Mouse (Mus musculus) heart, embryonic 13.5 days (tissue): ENCODE measurements around the gene Gtpbp3. TPM values are rescaled to one million over a fixed set of nuclear protein-coding genes. Genes with fewer than 3 reads are reported as not detected.

ENCODE experiments used
- ATAC-seq: fragments of 200-750 bp; cut with Nextera tagmentation; 2 replicates; pipeline ENCODE4 v1.8.0; 2017; ENCODE audit warnings: moderate TSS enrichment; ENCODE audit not compliant: insufficient number of reproducible peaks, low FRiP score, low TSS enrichment; ENCODE audit errors: extremely low read depth
- H3K27ac ChIP-seq: fragments of 300-500 bp; sonication (generic); replicated peaks from 2 replicates; pipeline ENCODE4 v1.5.1; 2015; ENCODE audit warnings: moderate library complexity, mild to moderate bottlenecking, inconsistent platforms
- H3K27me3 ChIP-seq: fragments of 300-500 bp; sonication (generic); replicated peaks from 2 replicates; pipeline ENCODE4 v1.6.1; 2015; ENCODE audit warnings: mild to moderate bottlenecking, inconsistent platforms
- H3K36me3 ChIP-seq: fragments of 300-500 bp; sonication (generic); 2 replicates; pipeline ENCODE4 v1.6.1; 2015; ENCODE audit warnings: mild to moderate bottlenecking, inconsistent platforms
- H3K4me1 ChIP-seq: fragments of 300-500 bp; sonication (generic); 2 replicates; pipeline ENCODE4 v1.6.1; 2015; ENCODE audit warnings: inconsistent platforms
- H3K4me2 ChIP-seq: fragments of 300-500 bp; sonication (generic); 2 replicates; pipeline ENCODE4 v1.6.1; 2015; ENCODE audit warnings: inconsistent platforms, mild to moderate bottlenecking, moderate library complexity
- H3K4me3 ChIP-seq: fragments of 300-500 bp; sonication (generic); 2 replicates; pipeline ENCODE4 v1.5.1; 2015; ENCODE audit warnings: moderate library complexity, mild to moderate bottlenecking, inconsistent platforms
- H3K9ac ChIP-seq: fragments of 300-500 bp; sonication (generic); 2 replicates; pipeline ENCODE4 v1.6.1; 2015; ENCODE audit warnings: inconsistent platforms, mild to moderate bottlenecking, moderate library complexity
- H3K9me3 ChIP-seq: fragments of 300-500 bp; sonication (generic); 2 replicates; pipeline ENCODE4 v1.6.1; 2016; ENCODE audit warnings: inconsistent platforms
- WGBS: fragments of 180-500 bp; shearing (Covaris S2); methylation state at CpG from one replicate; pipeline ENCODE4 v1.1.7; 2015; ENCODE audit warnings: mixed read lengths; 5-methylcytosine and 5-hydroxymethylcytosine counted together
- polyA plus RNA-seq: library from polyadenylated mRNA; unstranded; fragments of >200 nt; fragmentation: Nextera tagmentation; extraction: Ambion mirVana; gene quantifications from 2 replicates; pipeline ENCODE4 v1.2.1, GENCODE M21; 2015

The Gtpbp3 gene
- polyA plus RNA-seq, 1 experiment from 2014 or later = 12.6 TPM

DNA sequence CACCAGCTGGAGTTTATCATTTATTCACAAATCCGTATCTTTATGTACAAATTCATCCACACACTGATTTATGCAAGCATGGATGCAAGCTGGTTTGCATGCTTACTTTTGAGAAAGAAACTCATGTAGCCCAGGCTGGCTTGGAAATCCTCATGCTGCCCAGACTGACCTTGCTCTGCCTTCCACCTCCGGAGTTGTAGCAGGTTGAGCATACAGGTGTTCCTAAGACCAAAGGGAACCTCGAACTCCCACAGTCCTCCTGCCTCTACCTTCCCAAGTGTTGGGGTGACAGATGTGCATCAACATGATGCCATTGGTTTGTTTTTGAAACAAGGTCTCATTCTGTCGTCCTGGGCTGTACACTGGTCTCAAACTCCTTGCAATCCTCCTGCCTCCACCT lies 25.7 kb upstream of the Gtpbp3 start:
- H3K4me2 ChIP-seq = peak overlapping the region; percentile 95
- peaks cover 57% of the 10 kb centered on the region for H3K36me3 ChIP-seq
- H3K27ac ChIP-seq = no peak overlapping the region
- ATAC-seq = no peak
- H3K9me3 ChIP-seq = no peaks in the 10 kb centered on the region
- 66% methylated on average over 4 of the region's 4 CpGs for WGBS
- H3K4me3 ChIP-seq = peak overlapping the region; percentile 69
- H3K4me1 ChIP-seq = peaks cover 36% of the 10 kb centered on the region
- H3K27me3 ChIP-seq = peaks cover 17% of the 10 kb centered on the region
- peak overlapping the region; percentile 86 for H3K9ac ChIP-seq

- no peak for ATAC-seq
Observed at GRCm38 (mm10) chr8:71462786-71463185, 25.1 kb upstream of the Gtpbp3 start.

DNA sequence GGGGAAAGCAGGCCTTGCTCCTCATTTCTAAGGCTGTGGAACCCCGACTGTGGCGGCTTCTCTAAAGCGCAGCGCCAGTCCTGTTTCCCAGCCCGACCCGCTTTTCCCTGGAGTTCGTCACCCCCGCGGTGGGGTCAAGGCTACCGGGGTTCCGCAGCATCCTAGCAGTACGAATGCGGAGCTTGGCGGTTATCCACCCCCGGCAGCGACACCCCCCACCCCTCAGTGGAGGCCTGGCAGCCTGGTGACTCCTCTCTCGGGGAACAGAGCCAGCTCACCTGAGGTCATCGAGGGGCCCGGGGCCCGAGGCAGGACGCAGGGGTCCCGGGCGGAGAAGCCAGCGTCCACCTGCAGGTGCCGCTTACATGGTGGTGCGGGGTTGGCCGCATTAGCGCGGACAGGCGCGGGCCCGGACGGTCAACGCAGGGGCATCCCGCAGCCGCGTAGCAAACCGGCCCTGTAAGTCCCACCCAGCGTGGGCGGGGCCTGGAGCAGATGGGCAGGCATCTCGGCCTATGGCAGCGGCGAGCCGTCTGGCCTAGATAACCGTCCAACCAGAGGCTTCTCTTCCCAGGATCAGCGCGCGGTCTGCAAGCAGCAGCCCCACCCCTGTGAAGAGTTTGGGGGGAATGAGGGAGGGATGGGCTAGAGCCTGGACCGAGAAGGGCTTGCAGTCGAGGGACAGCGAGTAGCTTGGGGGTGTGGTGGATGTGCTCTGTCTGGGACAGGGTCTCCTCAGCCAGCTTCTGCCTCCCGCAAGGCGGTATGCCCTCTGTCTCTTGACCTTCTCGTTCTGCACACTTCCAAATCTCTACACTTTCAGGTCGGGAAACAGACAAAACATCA lies 24.5 kb upstream of the Gtpbp3 start, which contains the start of gene Abhd8:
TSS of gene Abhd8 (minus strand) at position 468 of the 846 bp plus-strand sequence.
- H3K27ac ChIP-seq = peak within 1 kb of the TSS; percentile 94
- H3K27me3 ChIP-seq = peaks cover 17% of the 10 kb centered on the region
- under 1% methylated on average over 55 of the region's 55 CpGs for WGBS
- ATAC-seq = peak; percentile 79
- H3K9ac ChIP-seq = peak within 1 kb of the TSS; percentile 86
- H3K9me3 ChIP-seq = no peaks in the 10 kb centered on the region
- peaks cover 46% of the 10 kb centered on the region for H3K36me3 ChIP-seq
- H3K4me3 ChIP-seq = peak within 1 kb of the TSS; percentile 69
- H3K4me2 ChIP-seq = peak within 1 kb of the TSS; percentile 95
- peaks cover 37% of the 10 kb centered on the region for H3K4me1 ChIP-seq

More at GRCm38 (mm10) chr8:71462786-71463185, 25.1 kb upstream of the Gtpbp3 start:
- peak overlapping the region; percentile 86 for H3K9ac ChIP-seq
- H3K27me3 ChIP-seq = peaks cover 17% of the 10 kb centered on the region
- 10% methylated on average over 16 of the region's 16 CpGs for WGBS
- H3K4me2 ChIP-seq = peak overlapping the region; percentile 95
- no peaks in the 10 kb centered on the region for H3K9me3 ChIP-seq
- H3K4me1 ChIP-seq = peaks cover 36% of the 10 kb centered on the region
- H3K27ac ChIP-seq = peak overlapping the region; percentile 94
- peak overlapping the region; percentile 69 for H3K4me3 ChIP-seq
- H3K36me3 ChIP-seq = peaks cover 51% of the 10 kb centered on the region

DNA sequence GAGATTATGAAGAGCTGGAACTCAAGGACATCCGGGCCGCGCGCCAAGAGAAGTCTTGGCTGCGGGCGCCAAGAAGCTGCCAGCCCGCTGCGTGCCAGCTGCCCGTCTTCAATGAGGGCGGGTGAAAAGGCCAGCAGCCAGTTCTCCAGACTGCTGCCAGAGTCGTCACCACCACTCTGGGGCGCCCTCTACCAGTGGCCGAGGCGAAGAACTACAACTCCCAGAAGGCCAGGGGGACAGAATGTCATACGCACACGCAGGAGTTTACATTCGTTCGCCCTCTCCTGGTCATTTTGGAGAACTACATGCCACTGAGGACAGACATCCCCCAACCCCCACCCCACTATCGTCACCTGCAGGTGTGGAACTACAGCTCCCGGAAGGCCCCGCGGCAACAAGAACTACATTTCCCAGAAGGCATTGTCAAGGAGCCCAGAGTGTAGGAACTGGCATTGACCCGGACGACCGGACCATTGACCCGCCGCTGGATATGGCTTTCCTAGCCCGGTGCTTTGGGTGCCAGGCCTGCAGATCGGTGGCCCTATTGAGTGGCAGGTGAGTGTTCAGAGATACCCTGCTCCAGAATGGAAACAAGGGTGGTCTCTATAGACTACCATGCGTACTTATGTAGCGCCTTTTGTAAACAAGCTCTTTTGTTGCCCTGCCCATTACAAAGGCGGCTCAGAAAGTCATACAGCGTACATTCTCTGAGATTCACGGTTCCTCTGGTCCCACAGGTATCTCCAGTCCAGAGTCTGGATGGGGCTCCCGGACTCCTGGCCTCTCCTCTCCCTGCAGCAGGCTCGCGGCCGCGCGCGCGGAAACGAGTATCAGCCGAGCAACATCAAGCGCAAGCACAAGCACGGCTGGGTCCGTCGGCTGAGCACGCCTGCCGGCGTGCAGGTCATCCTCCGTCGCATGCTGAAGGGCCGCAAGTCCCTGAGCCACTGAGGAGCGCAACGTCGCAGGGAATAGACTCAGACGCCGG lies 23.1 kb upstream of the Gtpbp3 start, which contains the start of gene Mrpl34:
TSS of gene Mrpl34 (plus strand) at position 447 of the 988 bp plus-strand sequence.
- H3K4me1 ChIP-seq = peaks cover 43% of the 10 kb centered on the region
- no peaks in the 10 kb centered on the region for H3K9me3 ChIP-seq
- peak; percentile 70 for ATAC-seq
- WGBS = under 1% methylated on average over 59 of the region's 59 CpGs
- peak within 1 kb of the TSS; percentile 95 for H3K4me2 ChIP-seq
- peak within 1 kb of the TSS; percentile 69 for H3K4me3 ChIP-seq
- H3K36me3 ChIP-seq = peaks cover 32% of the 10 kb centered on the region
- peak within 1 kb of the TSS; percentile 88 for H3K9ac ChIP-seq
- peak within 1 kb of the TSS; percentile 94 for H3K27ac ChIP-seq
- peaks cover 17% of the 10 kb centered on the region for H3K27me3 ChIP-seq

GRCm38 (mm10) chr8:71465733-71466132 lies 22.2 kb upstream of the Gtpbp3 start:
- Histone ChIP-seq H3K4me3 (peak overlapping the region; percentile 69), H3K9ac (peak overlapping the region; percentile 88), H3K27ac (peak overlapping the region; percentile 90; the same call in 1 of the 2 replicates), H3K27me3 (peaks cover 17% of the 10 kb centered on the region), H3K9me3 (no peaks in the 10 kb centered on the region), H3K36me3 (peaks cover 27% of the 10 kb centered on the region), H3K4me2 (peak overlapping the region; percentile 95), H3K4me1 (peaks cover 52% of the 10 kb centered on the region)
- no peak for ATAC-seq
- WGBS = 63% methylated on average over 8 of the region's 8 CpGs

- H3K9me3 ChIP-seq = no peaks in the 10 kb centered on the region
- H3K4me3 ChIP-seq = no peak overlapping the region
- peaks cover 13% of the 10 kb centered on the region for H3K27me3 ChIP-seq
- peaks cover 52% of the 10 kb centered on the region for H3K4me1 ChIP-seq
- no peak overlapping the region for H3K9ac ChIP-seq
- H3K36me3 ChIP-seq = peaks cover 27% of the 10 kb centered on the region
- H3K4me2 ChIP-seq = peak overlapping the region; percentile 95; the same call in 1 of the 2 replicates
- H3K27ac ChIP-seq = no peak overlapping the region
- no peak for ATAC-seq
- WGBS = 91% methylated on average over 5 of the region's 5 CpGs
Observed at GRCm38 (mm10) chr8:71466198-71466597, 21.7 kb upstream of the Gtpbp3 start.

DNA sequence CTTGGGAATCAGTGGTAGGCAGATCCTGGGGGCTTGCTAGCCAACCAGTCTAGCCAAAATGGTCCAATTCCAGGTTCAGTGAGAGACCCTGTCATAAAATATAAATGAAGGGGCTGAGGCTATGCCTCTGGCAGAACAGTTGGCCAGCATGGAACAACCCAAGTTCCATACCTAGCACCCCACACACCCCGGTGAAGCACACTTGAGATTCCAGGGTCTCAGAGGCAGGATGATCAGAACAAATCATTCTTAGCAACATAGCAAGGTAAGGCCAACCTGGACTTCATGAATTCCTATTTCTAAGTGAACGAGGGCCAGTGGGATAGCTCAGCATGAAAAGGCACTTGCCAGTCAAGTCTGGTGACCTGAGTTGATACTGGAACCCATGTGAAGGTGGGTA lies 20.7 kb upstream of the Gtpbp3 start:
- H3K9ac ChIP-seq = no peak overlapping the region
- WGBS = 89% methylated on average over 2 of the region's 2 CpGs
- H3K4me2 ChIP-seq = no peak overlapping the region
- H3K27ac ChIP-seq = no peak overlapping the region
- peaks cover 30% of the 10 kb centered on the region for H3K36me3 ChIP-seq
- peaks cover 3% of the 10 kb centered on the region; the same call in 1 of the 2 replicates for H3K27me3 ChIP-seq
- no peaks in the 10 kb centered on the region for H3K9me3 ChIP-seq
- H3K4me1 ChIP-seq = peaks cover 45% of the 10 kb centered on the region
- no peak for ATAC-seq
- no peak overlapping the region for H3K4me3 ChIP-seq

DNA sequence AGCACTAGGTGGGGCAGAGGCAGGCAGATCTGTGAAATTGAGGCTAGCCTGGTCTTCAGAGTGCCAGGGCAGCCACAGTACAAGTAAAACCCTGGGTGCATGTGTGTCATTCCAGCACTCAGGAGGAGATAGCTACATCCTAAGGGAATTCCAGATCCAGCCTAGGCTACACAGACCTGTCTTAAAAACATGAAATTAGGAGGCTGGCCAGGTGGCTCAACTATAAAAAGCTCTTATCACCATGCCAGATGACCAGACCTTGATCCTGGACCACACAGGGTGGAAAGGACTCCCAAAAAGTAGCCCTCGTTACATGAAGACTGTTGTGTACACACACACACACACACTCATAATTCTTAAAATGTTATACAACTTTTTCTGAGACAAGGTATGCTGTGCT lies 19.9 kb upstream of the Gtpbp3 start:
- no peak for ATAC-seq

GRCm38 (mm10) chr8:71468916-71469315 lies 19.0 kb upstream of the Gtpbp3 start, which contains the start of gene Dda1:
TSS of gene Dda1 (plus strand) at chr8:71469199.
- Histone ChIP-seq H3K9me3 (no peaks in the 10 kb centered on the region), H3K4me2 (peak within 1 kb of the TSS; percentile 93), H3K36me3 (peaks cover 47% of the 10 kb centered on the region), H3K27ac (peak within 1 kb of the TSS; percentile 53), H3K9ac (peak within 1 kb of the TSS; percentile 86), H3K4me1 (peaks cover 33% of the 10 kb centered on the region), H3K4me3 (peak within 1 kb of the TSS; percentile 69), H3K27me3 (no peaks in the 10 kb centered on the region)
- ATAC-seq = peak; percentile 86
- under 1% methylated on average over 45 of the region's 52 CpGs for WGBS

More for the DNA sequence above, 19.9 kb upstream of the Gtpbp3 start:
- WGBS = 86% methylated on average over 1 of the region's 1 CpGs
- no peak overlapping the region for H3K27ac ChIP-seq
- no peak overlapping the region for H3K4me3 ChIP-seq
- no peak overlapping the region for H3K4me2 ChIP-seq
- peaks cover 38% of the 10 kb centered on the region for H3K36me3 ChIP-seq
- H3K9me3 ChIP-seq = no peaks in the 10 kb centered on the region
- no peak overlapping the region for H3K9ac ChIP-seq
- H3K4me1 ChIP-seq = peaks cover 37% of the 10 kb centered on the region
- no peaks in the 10 kb centered on the region for H3K27me3 ChIP-seq

DNA sequence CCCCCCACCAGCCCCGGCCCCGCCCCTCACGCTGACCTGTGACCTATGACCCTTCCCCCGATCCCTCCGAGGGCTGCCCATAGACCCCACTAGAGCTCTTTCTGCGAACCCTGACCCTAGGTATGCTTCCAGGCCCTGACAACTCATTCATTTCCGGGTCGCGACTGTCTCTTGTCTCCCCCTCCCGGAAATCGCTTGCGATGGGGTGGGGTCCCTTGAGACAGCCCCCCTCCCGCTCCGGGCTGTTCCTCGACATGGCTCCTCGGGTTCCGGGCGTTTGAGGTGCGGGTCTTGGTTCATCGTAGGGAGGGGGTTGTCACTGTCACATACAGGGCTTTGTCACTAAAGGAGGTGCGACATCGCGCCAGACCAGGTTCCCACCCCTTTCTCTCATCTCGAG lies 18.5 kb upstream of the Gtpbp3 start:
- Histone ChIP-seq H3K27ac (peak overlapping the region; percentile 53), H3K27me3 (no peaks in the 10 kb centered on the region), H3K4me2 (peak overlapping the region; percentile 93), H3K4me1 (peaks cover 28% of the 10 kb centered on the region), H3K9ac (peak overlapping the region; percentile 86), H3K4me3 (peak overlapping the region; percentile 69), H3K36me3 (peaks cover 52% of the 10 kb centered on the region), H3K9me3 (no peaks in the 10 kb centered on the region)
- ATAC-seq = peak; percentile 12; the same call in 1 of the 2 replicates
- WGBS = under 1% methylated on average over 23 of the region's 24 CpGs
